Mouse (Mus musculus) kidney, embryonic 14.5 days (tissue): ENCODE measurements around the gene Nkx2-2. TPM values are rescaled to one million over a fixed set of nuclear protein-coding genes. Genes with fewer than 3 reads are reported as not detected.

Experiments
- ATAC-seq: fragments of 200-750 bp; cut with Nextera tagmentation; 2 replicates; pipeline ENCODE4 v1.8.0; 2017; ENCODE audit warnings: moderate number of reproducible peaks, mild to moderate bottlenecking, moderate TSS enrichment, moderate library complexity; ENCODE audit not compliant: low FRiP score, low TSS enrichment
- H3K27ac ChIP-seq: fragments of 300-500 bp; sonication (generic); 2 replicates; pipeline ENCODE4 v1.5.1; 2014; ENCODE audit warnings: low read depth, mild to moderate bottlenecking, low read length, moderate library complexity, mixed read lengths
- H3K27me3 ChIP-seq: fragments of 300-500 bp; sonication (generic); 2 replicates; pipeline ENCODE4 v1.6.1; 2014; ENCODE audit warnings: mild to moderate bottlenecking, low read length; ENCODE audit not compliant: control insufficient read depth, insufficient read depth
- H3K36me3 ChIP-seq: fragments of 300-500 bp; sonication (generic); 2 replicates; pipeline ENCODE4 v1.6.1; 2014; ENCODE audit warnings: low read length, mixed read lengths; ENCODE audit not compliant: control insufficient read depth, insufficient read depth
- H3K4me1 ChIP-seq: fragments of 300-500 bp; sonication (generic); 2 replicates; pipeline ENCODE4 v1.6.1; 2014; ENCODE audit warnings: low read length, mixed read lengths; ENCODE audit not compliant: control insufficient read depth, insufficient read depth
- H3K4me2 ChIP-seq: fragments of 300-500 bp; sonication (generic); replicated peaks from 2 replicates; pipeline ENCODE4 v1.6.1; 2014; ENCODE audit warnings: low read depth, mild to moderate bottlenecking, low read length
- H3K4me3 ChIP-seq: fragments of 300-500 bp; sonication (generic); 2 replicates; pipeline ENCODE4 v1.5.1; 2014; ENCODE audit warnings: mild to moderate bottlenecking, low read length
- H3K9ac ChIP-seq: fragments of 300-500 bp; sonication (generic); 2 replicates; pipeline ENCODE4 v1.6.1; 2014; ENCODE audit warnings: low read depth, mild to moderate bottlenecking, low read length, moderate library complexity
- H3K9me3 ChIP-seq: fragments of 300-500 bp; sonication (generic); 2 replicates; pipeline ENCODE4 v1.6.1; 2016; ENCODE audit warnings: low read length; ENCODE audit not compliant: control insufficient read depth
- WGBS: fragments of 180-500 bp; shearing (Covaris S2); extraction: QIAGEN DNeasy Blood & Tissue Kit; methylation state at CpG from one replicate; pipeline ENCODE4 v1.1.7; 2014; 5-methylcytosine and 5-hydroxymethylcytosine counted together
- polyA plus RNA-seq: library from polyadenylated mRNA; unstranded; fragments of >200 nt; fragmentation: Nextera tagmentation; extraction: Ambion mirVana; gene quantifications from 2 replicates; pipeline ENCODE4 v1.2.1, GENCODE M21; 2014

Gene Nkx2-2
- polyA plus RNA-seq = not detected in 2 replicates

- Histone ChIP-seq H3K4me2 (peak within 1 kb of the TSS; percentile 53), H3K4me3 (peak within 1 kb of the TSS; percentile 39), H3K9ac (peak within 1 kb of the TSS; percentile 23; the same call in 1 of the 2 replicates), H3K9me3 (no peaks in the 10 kb centered on the region), H3K4me1 (peaks cover 9% of the 10 kb centered on the region), H3K27ac (no peak within 1 kb of the TSS), H3K27me3 (peaks cover 95% of the 10 kb centered on the region), H3K36me3 (no peaks in the 10 kb centered on the region)
- WGBS = 1% methylated on average over 54 of the region's 54 CpGs
- ATAC-seq = peak; percentile 33; the same call in 1 of the 2 replicates
Measured at GRCm38 (mm10) chr2:147193271-147194255, at the start of gene Nkx2-2. TSS of gene Nkx2-2 (minus strand) at chr2:147194243.

- Histone ChIP-seq H3K4me3 (no peak overlapping the region), H3K36me3 (no peaks in the 10 kb centered on the region), H3K4me2 (no peak overlapping the region), H3K4me1 (no peaks in the 10 kb centered on the region), H3K27me3 (no peaks in the 10 kb centered on the region), H3K9ac (no peak overlapping the region), H3K9me3 (no peaks in the 10 kb centered on the region), H3K27ac (no peak overlapping the region)
- 92% methylated on average over 25 of the region's 25 CpGs for WGBS
- no peak for ATAC-seq
Measured at GRCm38 (mm10) chr2:147235707-147236290, 41.8 kb upstream of the Nkx2-2 start.

GRCm38 (mm10) chr2:147231175-147231574, 37.1 kb upstream of the Nkx2-2 start:
- no peaks in the 10 kb centered on the region for H3K27me3 ChIP-seq
- 44% methylated on average over 5 of the region's 5 CpGs for WGBS
- no peak overlapping the region for H3K27ac ChIP-seq
- H3K4me3 ChIP-seq = no peak overlapping the region
- no peak overlapping the region for H3K4me2 ChIP-seq
- ATAC-seq = peak; percentile 66; the same call in 1 of the 2 replicates
- no peaks in the 10 kb centered on the region for H3K4me1 ChIP-seq
- H3K9ac ChIP-seq = no peak overlapping the region
- no peaks in the 10 kb centered on the region for H3K9me3 ChIP-seq
- H3K36me3 ChIP-seq = no peaks in the 10 kb centered on the region

- no peak overlapping the region for H3K27ac ChIP-seq
- no peaks in the 10 kb centered on the region for H3K4me1 ChIP-seq
- no peaks in the 10 kb centered on the region for H3K9me3 ChIP-seq
- H3K27me3 ChIP-seq = 0 out of 2 replicates have a peak, but pooled peaks cover 5% of the 10 kb centered on the region
- no peaks in the 10 kb centered on the region for H3K36me3 ChIP-seq
- H3K4me2 ChIP-seq = no peak overlapping the region
- no peak for ATAC-seq
- no peak overlapping the region for H3K9ac ChIP-seq
- no peak overlapping the region for H3K4me3 ChIP-seq
- WGBS = 28% methylated on average over 4 of the region's 4 CpGs
Measured at GRCm38 (mm10) chr2:147205076-147205615, 11.1 kb upstream of the Nkx2-2 start.

GRCm38 (mm10) chr2:147194711-147195615, 920 bp upstream of the Nkx2-2 start:
- Histone ChIP-seq H3K9ac (peak overlapping the region; percentile 23; the same call in 1 of the 2 replicates), H3K27ac (no peak overlapping the region), H3K36me3 (no peaks in the 10 kb centered on the region), H3K4me2 (peak overlapping the region; percentile 53), H3K27me3 (peaks cover 90% of the 10 kb centered on the region), H3K9me3 (no peaks in the 10 kb centered on the region), H3K4me1 (peaks cover 9% of the 10 kb centered on the region), H3K4me3 (peak overlapping the region; percentile 39)
- ATAC-seq = peak; percentile 78
- WGBS = under 1% methylated on average over 70 of the region's 71 CpGs

GRCm38 (mm10) chr2:147192731-147193130, 1.3 kb downstream of the Nkx2-2 start:
- Histone ChIP-seq H3K9ac (no peak overlapping the region), H3K27me3 (peaks cover 96% of the 10 kb centered on the region), H3K4me2 (no peak overlapping the region), H3K36me3 (no peaks in the 10 kb centered on the region), H3K27ac (no peak overlapping the region), H3K4me3 (no peak overlapping the region), H3K9me3 (no peaks in the 10 kb centered on the region), H3K4me1 (peaks cover 9% of the 10 kb centered on the region)
- 5% methylated on average over 13 of the region's 13 CpGs for WGBS
- no peak for ATAC-seq

GRCm38 (mm10) chr2:147190316-147191021, 3.6 kb downstream of the Nkx2-2 start:
- Histone ChIP-seq H3K36me3 (no peaks in the 10 kb centered on the region), H3K9ac (no peak overlapping the region), H3K27ac (no peak overlapping the region), H3K4me1 (peaks cover 9% of the 10 kb centered on the region), H3K4me3 (no peak overlapping the region), H3K4me2 (no peak overlapping the region), H3K27me3 (peaks cover 98% of the 10 kb centered on the region), H3K9me3 (no peaks in the 10 kb centered on the region)
- ATAC-seq = no peak
- 2% methylated on average over 27 of the region's 27 CpGs for WGBS
